Mouse (Mus musculus) intestine, postnatal 0 days (tissue): ENCODE results near the gene Pqbp1. TPM values are rescaled to one million over a fixed set of nuclear protein-coding genes. Genes with fewer than 3 reads are reported as not detected.

ENCODE experiments used
- ATAC-seq: fragments of 200-750 bp; cut with Nextera tagmentation; 2 replicates; pipeline ENCODE4 v1.8.0; 2017; ENCODE audit warnings: mild to moderate bottlenecking, moderate TSS enrichment, moderate library complexity
- H3K27ac ChIP-seq: fragments of 300-500 bp; sonication (generic); 2 replicates; pipeline ENCODE4 v1.5.1; 2014; ENCODE audit warnings: mild to moderate bottlenecking, low read depth, low read length, moderate library complexity
- H3K27me3 ChIP-seq: fragments of 300-500 bp; sonication (generic); replicated peaks from 2 replicates; pipeline ENCODE4 v1.6.1; 2014; ENCODE audit warnings: low read length, mixed read lengths; ENCODE audit not compliant: control insufficient read depth, insufficient read depth
- H3K36me3 ChIP-seq: fragments of 300-500 bp; sonication (generic); 2 replicates; pipeline ENCODE4 v1.6.1; 2014; ENCODE audit warnings: mild to moderate bottlenecking, moderate library complexity; ENCODE audit not compliant: control insufficient read depth, insufficient read depth
- H3K4me1 ChIP-seq: fragments of 300-500 bp; sonication (generic); replicated peaks from 2 replicates; pipeline ENCODE4 v1.6.1; 2014; ENCODE audit warnings: antibody characterized with exemption, low read length, mixed read lengths; ENCODE audit not compliant: control insufficient read depth, insufficient read depth
- H3K4me2 ChIP-seq: fragments of 300-500 bp; sonication (generic); replicated peaks from 2 replicates; pipeline ENCODE4 v1.6.1; 2014; ENCODE audit warnings: low read depth, mild to moderate bottlenecking, moderate library complexity
- H3K4me3 ChIP-seq: fragments of 300-500 bp; sonication (generic); 2 replicates; pipeline ENCODE4 v1.5.1; 2014; ENCODE audit warnings: low read depth, low read length
- H3K9ac ChIP-seq: fragments of 300-500 bp; sonication (generic); 2 replicates; pipeline ENCODE4 v1.6.1; 2014; ENCODE audit warnings: mild to moderate bottlenecking, low read depth, low read length
- H3K9me3 ChIP-seq: fragments of 300-500 bp; sonication (generic); 2 replicates; pipeline ENCODE4 v1.6.1; 2016; ENCODE audit warnings: mixed run types; ENCODE audit not compliant: control insufficient read depth
- CTCF ChIP-seq: sonication (generic); IDR thresholded peaks from 2 replicates; pipeline ENCODE4 v1.5.1; 2016; ENCODE audit warnings: low read depth, mild to moderate bottlenecking, control low read depth, antibody characterized with exemption, moderate library complexity
- WGBS: fragments of 180-500 bp; shearing (Covaris S2); extraction: QIAGEN DNeasy Blood & Tissue Kit; methylation state at CpG from one replicate; pipeline ENCODE4 v1.1.7; 2014; 5-methylcytosine and 5-hydroxymethylcytosine counted together
- polyA plus RNA-seq: library from polyadenylated mRNA; unstranded; fragments of >200 nt; fragmentation: Nextera tagmentation; extraction: Ambion mirVana; gene quantifications from 2 replicates; pipeline ENCODE4 v1.2.1, GENCODE M21; 2015

The Pqbp1 gene
- polyA plus RNA-seq, 1 experiment from 2014 or later: 64.3 TPM

DNA sequence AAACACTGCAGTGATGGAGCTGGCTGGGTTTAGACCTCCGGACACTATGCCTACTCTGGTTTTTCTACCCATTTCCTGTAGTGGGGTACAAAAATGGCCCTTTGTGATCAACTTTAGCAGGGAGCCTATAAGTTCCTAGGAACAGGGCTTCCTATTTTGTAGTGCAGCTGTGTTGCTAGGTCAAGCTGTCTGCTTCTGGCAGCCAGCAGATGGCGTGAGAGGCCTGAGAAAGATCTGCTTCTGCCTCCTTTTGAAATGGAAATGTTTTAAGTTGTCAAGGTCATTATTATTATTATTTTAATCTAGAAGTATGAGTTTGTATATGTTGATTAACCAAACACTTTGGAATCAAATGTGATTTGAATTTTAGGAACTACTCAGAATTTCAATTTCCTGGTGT, 44.5 kb downstream of the Pqbp1 start:
- TF ChIP-seq CTCF: peak; percentile 68
- Histone ChIP-seq H3K4me3 (no peak overlapping the region), H3K9ac (no peak overlapping the region), H3K36me3 (no peaks in the 10 kb centered on the region), H3K4me2 (no peak overlapping the region), H3K27me3 (no peaks in the 10 kb centered on the region), H3K4me1 (no peaks in the 10 kb centered on the region), H3K27ac (no peak overlapping the region), H3K9me3 (no peaks in the 10 kb centered on the region)
- no peak for ATAC-seq
- WGBS: 30% methylated on average over 2 of the region's 2 CpGs

DNA sequence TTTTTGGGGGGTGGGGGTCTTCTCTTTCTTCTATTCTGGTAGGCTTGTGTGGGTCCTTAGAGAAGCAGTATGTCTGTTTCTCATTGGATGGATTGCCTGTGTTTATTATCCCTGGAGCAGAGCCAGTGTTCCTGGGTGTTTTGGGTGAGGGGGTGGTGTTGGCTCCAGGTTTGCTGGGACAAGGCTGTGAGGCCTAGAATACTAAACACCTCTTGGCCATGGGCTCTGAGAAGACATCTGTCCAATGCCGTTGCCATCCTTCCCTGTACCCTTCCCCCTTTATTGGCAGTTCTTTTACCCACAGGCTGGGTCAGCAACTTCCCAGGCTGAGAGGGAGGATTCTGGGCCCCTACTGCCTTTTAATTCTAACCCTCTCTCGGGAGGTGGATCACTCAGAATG, 51.2 kb downstream of the Pqbp1 start:
- Histone ChIP-seq H3K4me2 (no peak overlapping the region), H3K4me3 (no peak overlapping the region), H3K27me3 (no peaks in the 10 kb centered on the region), H3K4me1 (no peaks in the 10 kb centered on the region), H3K9ac (no peak overlapping the region), H3K9me3 (no peaks in the 10 kb centered on the region), H3K27ac (no peak overlapping the region), H3K36me3 (no peaks in the 10 kb centered on the region)
- no peak for TF ChIP-seq CTCF
- ATAC-seq: no peak
- 78% methylated on average over 2 of the region's 2 CpGs for WGBS

Other genes starting within 250 kb of the Pqbp1 start
- gene Prickle3, start 242.0 kb downstream of the Pqbp1 start, polyA plus RNA-seq: 3.4 and 4.3 TPM in 2 replicates
- gene Plp2, start 227.9 kb downstream of the Pqbp1 start, polyA plus RNA-seq: 113 and 124 TPM in 2 replicates
- 1.4 and 1.6 TPM in 2 replicates for gene Magix, start 218.0 kb downstream of the Pqbp1 start, polyA plus RNA-seq
- gene Gpkow, start 202.1 kb downstream of the Pqbp1 start, polyA plus RNA-seq: 13.8 and 14.6 TPM in 2 replicates
- 19.3 and 19.5 TPM in 2 replicates for gene Wdr45, start 184.9 kb downstream of the Pqbp1 start, polyA plus RNA-seq
- not detected in 2 replicates for gene Gm45208, start 177.0 kb downstream of the Pqbp1 start, polyA plus RNA-seq
- gene Praf2, start 170.8 kb downstream of the Pqbp1 start, polyA plus RNA-seq: 18.2 and 24.0 TPM in 2 replicates
- 20.7 and 22.2 TPM in 2 replicates for gene Ccdc120, start 148.4 kb downstream of the Pqbp1 start, polyA plus RNA-seq
- 15.3 and 16.2 TPM in 2 replicates for gene Tfe3, start 136.7 kb downstream of the Pqbp1 start, polyA plus RNA-seq
- gene Gripap1, start 109.5 kb downstream of the Pqbp1 start, polyA plus RNA-seq: 17.6 and 22.2 TPM in 2 replicates
- gene Kcnd1, start 77.0 kb downstream of the Pqbp1 start, polyA plus RNA-seq: 0.60 and 0.68 TPM in 2 replicates
- 21.0 and 22.8 TPM in 2 replicates for gene Otud5, start 57.9 kb downstream of the Pqbp1 start, polyA plus RNA-seq
- gene Pim2, start 21.0 kb downstream of the Pqbp1 start, polyA plus RNA-seq: 9.2 and 10.2 TPM in 2 replicates
- 24.3 and 27.0 TPM in 2 replicates for gene Slc35a2, start 15.2 kb downstream of the Pqbp1 start, polyA plus RNA-seq
- 106 and 109 TPM in 2 replicates for gene Timm17b, start 88 bp upstream of the Pqbp1 start, polyA plus RNA-seq
- gene Gm10491, start 8.6 kb upstream of the Pqbp1 start, polyA plus RNA-seq: not detected in 2 replicates
- gene Gm10490, start 10.3 kb upstream of the Pqbp1 start, polyA plus RNA-seq: not detected in 2 replicates
- 17.5 and 18.0 TPM in 2 replicates for gene Pcsk1n, start 20.6 kb upstream of the Pqbp1 start, polyA plus RNA-seq
- not detected in 2 replicates for gene Eras, start 29.3 kb upstream of the Pqbp1 start, polyA plus RNA-seq
- 4.6 and 5.4 TPM in 2 replicates for gene Hdac6, start 48.6 kb upstream of the Pqbp1 start, polyA plus RNA-seq
- gene Gata1, start 78.8 kb upstream of the Pqbp1 start, polyA plus RNA-seq: 0.08 TPM in 1 of 2 replicates, not detected in the other
- gene Glod5, start 119.2 kb upstream of the Pqbp1 start, polyA plus RNA-seq: 39.5 and 41.4 TPM in 2 replicates
- gene Suv39h1, start 175.5 kb upstream of the Pqbp1 start, polyA plus RNA-seq: 15.5 and 16.5 TPM in 2 replicates
- 0.34 and 0.48 TPM in 2 replicates for gene Was, start 191.2 kb upstream of the Pqbp1 start, polyA plus RNA-seq
- 10.1 and 13.6 TPM in 2 replicates for gene Wdr13, start 233.6 kb upstream of the Pqbp1 start, polyA plus RNA-seq
- gene Rbm3, start 246.6 kb upstream of the Pqbp1 start, polyA plus RNA-seq: 591 and 623 TPM in 2 replicates